Mouse (Mus musculus) MEL (cell line): ENCODE data around the gene Rsrp1. TPM values are rescaled to one million over a fixed set of nuclear protein-coding genes. Genes with fewer than 3 reads are reported as not detected.
A peak's percentile ranks its signal among the peaks of the same experiment; 100 is the strongest.

ENCODE experiments used
- DNase-seq: peaks from one replicate; pipeline ENCODE4 v3.0.0; 2011; ENCODE audit warnings: low read depth, low spot score
- H3K27ac ChIP-seq: 2 replicates; pipeline ENCODE4 v1.5.1; 2012; ENCODE audit warnings: low read depth, mild to moderate bottlenecking, control low read depth, low read length, moderate library complexity; ENCODE audit not compliant: control insufficient read depth
- H3K27me3 ChIP-seq, 2 experiments: fragments of 150-350 bp in 1 of 2; sonication (generic) in 1 of 2; 2 replicates each; pipeline ENCODE4 v1.6.1; 2012; ENCODE audit warnings: low read length in 2 of 2, mild to moderate bottlenecking in 2 of 2, improper control_type of control experiment in 1 of 2, moderate library complexity in 1 of 2; ENCODE audit not compliant: insufficient read depth in 2 of 2, control insufficient read depth in 1 of 2
- H3K36me3 ChIP-seq, 2 experiments: 2 replicates each; pipeline ENCODE4 v1.6.1; 2012 to 2014; ENCODE audit warnings: low read length in 2 of 2, improper control_type of control experiment in 1 of 2, inconsistent platforms in 1 of 2, mild to moderate bottlenecking in 1 of 2; ENCODE audit not compliant: insufficient read depth in 2 of 2, control insufficient read depth in 1 of 2
- H3K4me1 ChIP-seq, 2 experiments: fragments of 150-350 bp in 1 of 2; sonication (generic) in 1 of 2; 2 replicates each; pipeline ENCODE4 v1.6.1; 2012; ENCODE audit warnings: low read length in 2 of 2, improper control_type of control experiment in 1 of 2, mild to moderate bottlenecking in 1 of 2; ENCODE audit not compliant: insufficient read depth in 2 of 2, control insufficient read depth in 1 of 2
- H3K4me3 ChIP-seq, 2 experiments: fragments of 150-350 bp in 1 of 2; sonication (generic) in 1 of 2; 2 replicates each; pipeline ENCODE4 v1.5.1; 2012; ENCODE audit warnings: low read depth in 2 of 2, low read length in 2 of 2, mild to moderate bottlenecking in 2 of 2, moderate library complexity in 2 of 2, control low read depth in 1 of 2, improper control_type of control experiment in 1 of 2; ENCODE audit not compliant: control insufficient read depth in 1 of 2, insufficient read depth in 1 of 2
- H3K79me2 ChIP-seq: 2 replicates; pipeline ENCODE4 v1.6.1; 2012; ENCODE audit warnings: mild to moderate bottlenecking, low read length, moderate library complexity; ENCODE audit not compliant: control insufficient read depth, poor library complexity, insufficient read depth
- H3K9ac ChIP-seq: 2 replicates; pipeline ENCODE4 v1.6.1; 2012; ENCODE audit warnings: low read depth, mild to moderate bottlenecking, control low read depth, low read length, moderate library complexity; ENCODE audit not compliant: control insufficient read depth, poor library complexity, severe bottlenecking
- H3K9me3 ChIP-seq: fragments of 150-350 bp; sonication (generic); replicated peaks from 2 replicates; pipeline ENCODE4 v1.6.1; 2012; ENCODE audit warnings: mild to moderate bottlenecking, low read length, improper control_type of control experiment, moderate library complexity; ENCODE audit not compliant: insufficient read depth
- CHD1 ChIP-seq: IDR thresholded peaks from 2 replicates; pipeline ENCODE4 v1.6.1; 2012; ENCODE audit warnings: low read depth, mild to moderate bottlenecking, inconsistent platforms, low read length, improper control_type of control experiment
- CTCF ChIP-seq, 3 experiments: IDR thresholded peaks in 2 of 3; conservative IDR thresholded peaks in 1 of 3; 2 replicates each; pipeline ENCODE4 v1.5.1; 2011 to 2012; ENCODE audit warnings: low read length in 3 of 3, low read depth in 2 of 3, mild to moderate bottlenecking in 2 of 3, improper control_type of control experiment in 1 of 3, inconsistent platforms in 1 of 3, mixed read lengths in 1 of 3, moderate library complexity in 1 of 3; ENCODE audit not compliant: control insufficient read depth in 1 of 3, insufficient read depth in 1 of 3, poor library complexity in 1 of 3, severe bottlenecking in 1 of 3
- E2F4 ChIP-seq: IDR thresholded peaks from 2 replicates; pipeline ENCODE4 v1.6.1; 2011; ENCODE audit warnings: low read depth, low read length, improper control_type of control experiment, borderline replicate concordance
- ETS1 ChIP-seq: IDR thresholded peaks from 2 replicates; pipeline ENCODE4 v1.6.1; 2012; ENCODE audit warnings: low read depth, mild to moderate bottlenecking, inconsistent platforms, low read length, improper control_type of control experiment, moderate library complexity
- GABPA ChIP-seq: IDR thresholded peaks from 2 replicates; pipeline ENCODE4 v1.6.1; 2012; ENCODE audit warnings: low read depth, mild to moderate bottlenecking, inconsistent platforms, low read length, improper control_type of control experiment, moderate library complexity
- JUND ChIP-seq: IDR thresholded peaks from 2 replicates; pipeline ENCODE4 v1.6.1; 2011; ENCODE audit warnings: low read depth, mild to moderate bottlenecking, improper control_type of control experiment, low read length
- KAT2A ChIP-seq: conservative IDR thresholded peaks from 2 replicates; pipeline ENCODE4 v1.6.1; 2012; ENCODE audit warnings: low read depth, low read length, improper control_type of control experiment, inconsistent platforms
- MAFK ChIP-seq: IDR thresholded peaks from 2 replicates; pipeline ENCODE4 v1.6.1; 2011; ENCODE audit warnings: low read depth, mild to moderate bottlenecking, low read length, improper control_type of control experiment, borderline replicate concordance
- MAX ChIP-seq: IDR thresholded peaks from 2 replicates; pipeline ENCODE4 v1.6.1; 2011; ENCODE audit warnings: low read length, improper control_type of control experiment
- MAZ ChIP-seq: IDR thresholded peaks from 2 replicates; pipeline ENCODE4 v1.6.1; 2012; ENCODE audit warnings: low read depth, mild to moderate bottlenecking, inconsistent platforms, low read length, improper control_type of control experiment
- MEF2A ChIP-seq: IDR thresholded peaks from 2 replicates; pipeline ENCODE4 v1.6.1; 2014; ENCODE audit warnings: low read depth, mild to moderate bottlenecking, inconsistent platforms, low read length, improper control_type of control experiment; ENCODE audit not compliant: poor library complexity, insufficient replicate concordance, severe bottlenecking; ENCODE audit errors: extremely low read depth
- MXI1 ChIP-seq: IDR thresholded peaks from 2 replicates; pipeline ENCODE4 v1.6.1; 2011; ENCODE audit warnings: mild to moderate bottlenecking, low read depth, low read length, improper control_type of control experiment
- MYB ChIP-seq: IDR thresholded peaks from 2 replicates; pipeline ENCODE4 v1.6.1; 2011; ENCODE audit warnings: mild to moderate bottlenecking, low read depth, low read length, improper control_type of control experiment
- MYC ChIP-seq: IDR thresholded peaks from 2 replicates; pipeline ENCODE4 v1.6.1; 2011; ENCODE audit warnings: low read depth, mild to moderate bottlenecking, low read length, improper control_type of control experiment, moderate library complexity
- NELFE ChIP-seq: IDR thresholded peaks from 2 replicates; pipeline ENCODE4 v1.6.1; 2011; ENCODE audit warnings: low read depth, low read length, improper control_type of control experiment
- POLR2AphosphoS2 ChIP-seq: IDR thresholded peaks from 2 replicates; pipeline ENCODE4 v1.6.1; 2011; ENCODE audit warnings: low read length, improper control_type of control experiment
- POLR2AphosphoS5 ChIP-seq: IDR thresholded peaks from 2 replicates; pipeline ENCODE4 v1.6.1; 2012; ENCODE audit warnings: low read depth, borderline replicate concordance, mild to moderate bottlenecking, inconsistent platforms, low read length, moderate library complexity, mixed read lengths
- RAD21 ChIP-seq: IDR thresholded peaks from 2 replicates; pipeline ENCODE4 v1.6.1; 2011; ENCODE audit warnings: mild to moderate bottlenecking, low read depth, low read length, improper control_type of control experiment
- SIN3A ChIP-seq: IDR thresholded peaks from 2 replicates; pipeline ENCODE4 v1.6.1; 2012; ENCODE audit warnings: low read length, improper control_type of control experiment, inconsistent platforms
- SMC3 ChIP-seq: IDR thresholded peaks from 2 replicates; pipeline ENCODE4 v1.6.1; 2011; ENCODE audit warnings: low read depth, low read length, improper control_type of control experiment
- TCF12 ChIP-seq: IDR thresholded peaks from 2 replicates; pipeline ENCODE4 v1.6.1; 2014; ENCODE audit warnings: low read depth, mild to moderate bottlenecking, inconsistent platforms, low read length, improper control_type of control experiment, moderate library complexity
- USF1 ChIP-seq: IDR thresholded peaks from 2 replicates; pipeline ENCODE4 v1.6.1; 2014; ENCODE audit warnings: low read depth, mild to moderate bottlenecking, inconsistent platforms, low read length, improper control_type of control experiment, moderate library complexity
- ZMIZ1 ChIP-seq: IDR thresholded peaks from 2 replicates; pipeline ENCODE4 v1.6.1; 2012; ENCODE audit warnings: low read depth, mild to moderate bottlenecking, inconsistent platforms, low read length, improper control_type of control experiment, moderate library complexity
- ZNF384 ChIP-seq: IDR thresholded peaks from 2 replicates; pipeline ENCODE4 v1.6.1; 2012; ENCODE audit warnings: low read depth, mild to moderate bottlenecking, inconsistent platforms, low read length, improper control_type of control experiment
- polyA plus RNA-seq, 2 experiments: library from polyadenylated mRNA; stranded (reverse) in 1 of 2; unstranded in 1 of 2; fragments of >175 nt in 1 of 2; fragments of >200 nt in 1 of 2; gene quantifications; 2 replicates each; pipeline versions ENCODE4 v1.2.1 to v1.2.4; 2012; ENCODE audit warnings: low replicate concordance in 2 of 2, low read depth in 1 of 2; ENCODE audit not compliant: insufficient read length in 2 of 2, insufficient read depth in 1 of 2, missing spikeins in 1 of 2
- total RNA-seq: library from RNA; depleted of rRNA; stranded (reverse); fragments of 300-350 nt; gene quantifications from 2 replicates; pipeline ENCODE4 v1.2.3, GENCODE M21; 2012

Gene Rsrp1
- total and polyA plus RNA-seq, 3 experiments: 59.5 to 110 TPM; not detected in 1

DNA sequence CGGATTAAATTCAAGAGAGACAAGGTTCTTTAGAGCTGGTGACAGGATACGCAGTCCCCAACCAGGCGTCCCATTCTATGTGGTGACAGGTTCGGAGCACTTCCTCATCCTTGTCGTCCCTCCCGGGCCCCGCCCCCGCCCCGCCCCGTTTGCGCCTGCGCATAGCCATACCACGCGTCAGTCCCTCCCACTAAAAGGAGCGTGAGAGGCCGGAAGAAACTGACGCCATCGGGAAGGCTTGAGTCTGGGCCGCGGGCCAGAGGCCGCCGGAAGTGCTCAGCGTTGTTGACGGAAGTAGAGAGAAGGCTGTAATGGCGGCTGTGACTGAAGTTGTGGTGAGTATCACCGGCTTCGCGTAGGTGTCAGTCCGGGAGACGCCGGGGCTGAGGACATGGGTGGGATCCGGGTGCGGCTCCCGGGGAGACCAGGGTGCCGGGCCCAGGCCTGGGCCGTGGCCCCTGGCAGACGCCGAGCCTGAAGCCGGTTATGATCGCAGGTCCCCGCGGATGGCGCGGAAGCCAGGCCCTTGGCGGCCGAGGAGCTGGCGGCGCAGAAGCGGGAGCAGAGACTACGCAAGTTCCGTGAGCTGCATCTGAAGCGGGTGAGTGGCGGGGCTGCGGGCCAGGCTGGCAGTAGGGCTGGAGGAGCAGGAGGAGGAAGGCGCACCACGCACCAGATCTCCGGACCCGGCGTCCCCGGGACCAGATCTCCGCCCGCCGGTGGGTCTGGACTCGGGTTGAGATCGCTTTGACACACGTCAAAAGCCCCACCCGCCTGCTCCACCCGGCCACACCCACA is 7.5 kb downstream of the Rsrp1 start, which contains the start of gene Syf2 (continued):
- TF ChIP-seq ZNF384 (no peak), MXI1 (peak; percentile 83), RAD21 (no peak), GABPA (no peak), MYB (no peak), MAX (peak; percentile 73; the same call in 1 of the 2 replicates), CHD1 (no peak), E2F4 (no peak), TCF12 (peak; percentile 66; the same call in 1 of the 2 replicates), POLR2AphosphoS5 (peak; percentile 63; the same call in 1 of the 2 replicates), MEF2A (no peak), MYC (no peak; the same call in 1 of the 2 replicates), SMC3 (no peak), MAFK (no peak), KAT2A (peak; percentile 51; the same call in 1 of the 2 replicates), MAZ (peak; percentile 69; the same call in 1 of the 2 replicates), SIN3A (peak; percentile 98), ZMIZ1 (peak; percentile 97), NELFE (peak; percentile 88), CTCF (IDR thresholded peaks at IDR 0.05 in 2 of 3, conservative IDR thresholded peaks at IDR 0.05 in 1 of 3; ENCODE audit: control insufficient read depth in 1 of 3, insufficient read depth in 1 of 3, low read depth in 2 of 3, low read length in 3 of 3, poor library complexity in 1 of 3, severe bottlenecking in 1 of 3) (no peak)

DNA sequence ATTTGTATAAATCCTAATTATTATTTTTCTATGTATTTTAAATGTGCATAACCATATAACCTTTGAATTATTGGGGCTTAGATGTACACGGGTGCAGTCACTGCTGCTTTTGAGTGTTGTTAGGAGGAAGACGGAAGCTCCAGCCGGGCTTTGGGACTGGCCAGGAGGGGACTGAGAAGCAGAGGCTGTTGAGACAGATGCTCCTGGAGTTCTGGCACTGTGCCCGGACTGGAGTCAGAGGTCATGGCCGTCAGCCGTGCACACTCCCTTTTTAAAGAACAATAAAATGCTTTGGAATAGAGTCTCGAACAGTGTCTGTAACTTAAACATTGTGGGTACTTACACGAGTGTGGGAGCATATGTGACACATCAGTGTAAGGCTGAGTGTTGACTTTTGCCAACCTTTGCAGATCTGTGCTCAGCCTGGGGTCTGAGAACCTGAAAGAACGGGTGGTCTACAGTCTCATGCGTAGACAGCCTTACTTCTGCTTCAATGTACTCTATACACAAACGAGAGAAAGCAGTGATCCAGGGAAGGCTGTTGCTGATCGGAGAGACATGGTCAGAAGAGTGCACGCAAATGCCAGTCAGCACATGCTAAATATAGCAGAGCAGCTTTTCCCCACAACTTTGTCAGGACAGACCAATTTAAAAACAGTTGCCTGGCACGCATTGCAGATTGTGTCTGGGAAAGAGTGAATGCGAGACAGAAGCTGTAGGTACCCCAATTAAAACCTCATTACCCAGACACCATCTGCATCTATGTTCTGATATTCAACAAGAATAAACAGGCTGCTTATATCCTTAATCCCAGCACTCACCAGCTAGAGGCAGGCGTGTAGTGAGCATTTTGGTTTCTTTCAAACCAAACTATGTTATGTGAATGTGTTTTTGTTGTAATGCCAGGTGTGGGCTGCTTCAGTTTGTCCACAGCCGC is 14.1 kb downstream of the Rsrp1 start:
- TF ChIP-seq JUND: no peak
- no peak for TF ChIP-seq ETS1
- no peak for TF ChIP-seq USF1
- TF ChIP-seq MEF2A: no peak
- TF ChIP-seq POLR2AphosphoS2: 0 out of 2 replicates have a peak, but pooled peaks have one; percentile 43
- no peak for TF ChIP-seq POLR2AphosphoS5
- Histone ChIP-seq H3K4me3 (no peak overlapping the region), H3K27ac (no peak overlapping the region), H3K79me2 (no peaks in the 10 kb centered on the region; the same call in 1 of the 2 replicates), H3K27me3 (peaks cover 2 to 3% of the 10 kb centered on the region in 2 experiments; a peak in 2 of 4 replicates), H3K9ac (no peak overlapping the region), H3K36me3 (peaks cover 0 to 8% of the 10 kb centered on the region in 2 experiments; a peak in 2 of 4 replicates), H3K4me1 (no peaks in the 10 kb centered on the region), H3K9me3 (no peaks in the 10 kb centered on the region)
- no peak for DNase-seq
